Mouse (Mus musculus): ENCODE results near the gene Tmem243. TPM values are rescaled to one million over a fixed set of nuclear protein-coding genes. Genes with fewer than 3 reads are reported as not detected.

The Tmem243 gene
- total RNA-seq (2017), result 136 and 165 TPM in 2 replicates

- ATAC-seq (ENCODE audit: extremely low read depth, insufficient number of reproducible peaks, low FRiP score, poor library complexity, severe bottlenecking), result peak; percentile 88
Observed at GRCm38 (mm10) chr5:9100207-9100848, at the start of gene Tmem243. Gene Tmem243, plus strand, starts transcription at chr5:9100668.

GRCm38 (mm10) chr5:9056020-9056660, 44.3 kb upstream of the Tmem243 start:
- peak; percentile 82 for ATAC-seq (ENCODE audit: extremely low read depth, insufficient number of reproducible peaks, low FRiP score, poor library complexity, severe bottlenecking)

- no peak for ATAC-seq (ENCODE audit: extremely low read depth, insufficient number of reproducible peaks, low FRiP score, poor library complexity, severe bottlenecking)
Observed at GRCm38 (mm10) chr5:9057277-9057879, 43.1 kb upstream of the Tmem243 start.

- no peak for ATAC-seq (ENCODE audit: extremely low read depth, insufficient number of reproducible peaks, low FRiP score, poor library complexity, severe bottlenecking)
Observed at GRCm38 (mm10) chr5:9059303-9060023, 41.0 kb upstream of the Tmem243 start.

GRCm38 (mm10) chr5:9060228-9060627, 40.2 kb upstream of the Tmem243 start:
- no peak for ATAC-seq (ENCODE audit: extremely low read depth, insufficient number of reproducible peaks, low FRiP score, poor library complexity, severe bottlenecking)

GRCm38 (mm10) chr5:9064217-9064616, 36.3 kb upstream of the Tmem243 start:
- ATAC-seq (ENCODE audit: extremely low read depth, insufficient number of reproducible peaks, low FRiP score, poor library complexity, severe bottlenecking), result no peak

GRCm38 (mm10) chr5:9068886-9069285, 31.6 kb upstream of the Tmem243 start:
- ATAC-seq (ENCODE audit: extremely low read depth, insufficient number of reproducible peaks, low FRiP score, poor library complexity, severe bottlenecking), result no peak

GRCm38 (mm10) chr5:9069599-9070209, 30.8 kb upstream of the Tmem243 start:
- ATAC-seq (ENCODE audit: extremely low read depth, insufficient number of reproducible peaks, low FRiP score, poor library complexity, severe bottlenecking), result no peak

- ATAC-seq (ENCODE audit: extremely low read depth, insufficient number of reproducible peaks, low FRiP score, poor library complexity, severe bottlenecking), result no peak
Observed at GRCm38 (mm10) chr5:9071360-9071759, 29.1 kb upstream of the Tmem243 start.

GRCm38 (mm10) chr5:9073177-9073854, 27.2 kb upstream of the Tmem243 start:
- peak; percentile 95 for ATAC-seq (ENCODE audit: extremely low read depth, insufficient number of reproducible peaks, low FRiP score, poor library complexity, severe bottlenecking)

- no peak for ATAC-seq (ENCODE audit: extremely low read depth, insufficient number of reproducible peaks, low FRiP score, poor library complexity, severe bottlenecking)
Observed at GRCm38 (mm10) chr5:9079773-9080501, 20.5 kb upstream of the Tmem243 start.

- peak; percentile 85 for ATAC-seq (ENCODE audit: extremely low read depth, insufficient number of reproducible peaks, low FRiP score, poor library complexity, severe bottlenecking)
Observed at GRCm38 (mm10) chr5:9086924-9087719, 13.3 kb upstream of the Tmem243 start.

- ATAC-seq (ENCODE audit: extremely low read depth, insufficient number of reproducible peaks, low FRiP score, poor library complexity, severe bottlenecking), result no peak
Observed at GRCm38 (mm10) chr5:9090493-9091106, 9.9 kb upstream of the Tmem243 start.

GRCm38 (mm10) chr5:9092716-9093115, 7.8 kb upstream of the Tmem243 start:
- ATAC-seq (ENCODE audit: extremely low read depth, insufficient number of reproducible peaks, low FRiP score, poor library complexity, severe bottlenecking), result no peak

GRCm38 (mm10) chr5:9093490-9093889, 7.0 kb upstream of the Tmem243 start:
- ATAC-seq (ENCODE audit: extremely low read depth, insufficient number of reproducible peaks, low FRiP score, poor library complexity, severe bottlenecking), result peak; percentile 39; the same call in 1 of the 2 replicates

GRCm38 (mm10) chr5:9100849-9101801, 657 bp downstream of the Tmem243 start:
- peak; percentile 11; the same call in 1 of the 2 replicates for ATAC-seq (ENCODE audit: extremely low read depth, insufficient number of reproducible peaks, low FRiP score, poor library complexity, severe bottlenecking)

Measured in neutrophil, adult 5-6 weeks (primary cell).